Mouse (Mus musculus) E14TG2a.4 (cell line): ENCODE measurements around the gene Ppfia2.

Experiments
- H3K27me3 ChIP-seq: 2 replicates; pipeline ENCODE4 v1.6.1; 2014; ENCODE audit warnings: low read length, control low read depth; ENCODE audit not compliant: insufficient read depth
- H3K36me3 ChIP-seq: 2 replicates; pipeline ENCODE4 v1.6.1; 2014; ENCODE audit warnings: low read length, control low read depth; ENCODE audit not compliant: insufficient read depth
- H3K4me1 ChIP-seq: replicated peaks from 2 replicates; pipeline ENCODE4 v1.6.1; 2014; ENCODE audit warnings: low read depth, low read length, control low read depth
- H3K4me3 ChIP-seq: replicated peaks from 2 replicates; pipeline ENCODE4 v1.5.1; 2014; ENCODE audit warnings: mild to moderate bottlenecking, low read length
- H3K9me3 ChIP-seq: 2 replicates; pipeline ENCODE4 v1.6.1; 2014; ENCODE audit warnings: low read length, control low read depth
- CTCF ChIP-seq: conservative IDR thresholded peaks from 2 replicates; pipeline ENCODE4 v1.5.1; 2014; ENCODE audit warnings: low read length
- NANOG ChIP-seq: IDR thresholded peaks from 2 replicates; pipeline ENCODE4 v1.6.1; 2014; ENCODE audit warnings: borderline replicate concordance, low read length, mixed read lengths
- POU5F1 ChIP-seq: IDR thresholded peaks from 2 replicates; pipeline ENCODE4 v1.6.1; 2014; ENCODE audit warnings: low read length, borderline replicate concordance

The Ppfia2 gene

GRCm38 (mm10) chr10:106941380-106941779 is 471.2 kb downstream of the Ppfia2 start:
- Histone ChIP-seq H3K36me3 (no peaks in the 10 kb centered on the region), H3K4me1 (no peaks in the 10 kb centered on the region), H3K4me3 (no peak overlapping the region), H3K27me3 (no peaks in the 10 kb centered on the region), H3K9me3 (no peaks in the 10 kb centered on the region)
- TF ChIP-seq POU5F1 (no peak), NANOG (no peak), CTCF (no peak)

- Histone ChIP-seq H3K27me3 (no peaks in the 10 kb centered on the region), H3K36me3 (no peaks in the 10 kb centered on the region), H3K4me3 (no peak overlapping the region), H3K9me3 (no peaks in the 10 kb centered on the region), H3K4me1 (no peaks in the 10 kb centered on the region)
- TF ChIP-seq CTCF (no peak), NANOG (no peak), POU5F1 (no peak)
These were observed 488.9 kb downstream of the Ppfia2 start for GRCm38 (mm10) chr10:106959026-106959425.

- TF ChIP-seq NANOG (no peak), POU5F1 (no peak), CTCF (no peak)
- no peaks in the 10 kb centered on the region for H3K36me3 ChIP-seq
- no peaks in the 10 kb centered on the region for H3K27me3 ChIP-seq
- H3K9me3 ChIP-seq = no peaks in the 10 kb centered on the region
- H3K4me3 ChIP-seq = no peak overlapping the region
- H3K4me1 ChIP-seq = no peaks in the 10 kb centered on the region
These were observed 505.3 kb downstream of the Ppfia2 start for GRCm38 (mm10) chr10:106975193-106976141.
